Mouse (Mus musculus): Measurements from ENCODE around the gene Pax8.

Gene Pax8

DNA sequence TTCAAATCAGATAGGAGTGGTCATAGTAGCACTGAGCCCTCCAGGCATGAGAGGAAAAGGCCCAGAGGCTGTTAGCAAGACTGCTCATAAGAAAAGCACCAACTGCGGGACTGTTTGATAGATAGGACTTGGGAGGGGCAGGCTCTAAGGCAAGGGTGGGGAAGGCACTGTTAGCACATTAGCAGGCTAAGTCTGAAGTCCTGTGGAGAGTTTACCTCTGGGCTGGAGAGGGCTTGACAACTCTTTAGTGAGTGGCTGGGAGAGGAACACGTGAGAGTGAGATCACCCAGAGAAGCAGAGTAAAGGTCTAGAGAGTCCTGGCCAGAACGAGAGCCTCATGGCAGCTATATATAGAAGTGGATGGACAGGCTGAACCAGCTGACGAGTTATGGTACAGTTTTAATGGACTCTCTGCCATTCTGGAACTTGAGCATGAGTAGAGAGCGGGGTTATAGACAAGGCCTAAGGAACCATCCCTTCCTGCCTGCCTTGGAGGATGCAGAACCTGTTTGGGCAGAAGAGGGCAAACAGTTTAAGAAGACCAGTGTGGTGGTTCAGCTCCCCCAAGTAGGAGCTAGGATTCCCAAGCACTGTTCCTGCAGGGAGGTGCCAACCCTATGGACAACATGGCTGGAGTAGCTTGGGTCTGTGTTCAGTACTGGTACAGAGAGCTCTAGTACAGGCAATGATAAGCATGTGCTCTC is 96.5 kb downstream of the Pax8 start:
- DNase-seq (ENCODE audit: extremely low read depth, insufficient read length, low spot score): no peak
